Mouse (Mus musculus) bone marrow, adult 2 months (tissue): ENCODE results near the gene 2610301B20Rik.

Experiments
- CTCF ChIP-seq: fragments of 200-500 bp; IDR thresholded peaks from 2 replicates; pipeline ENCODE4 v1.5.1; 2011; ENCODE audit warnings: low read length, control low read depth; ENCODE audit not compliant: control insufficient read depth, insufficient read depth
- POLR2A ChIP-seq: fragments of 200-500 bp; IDR thresholded peaks from 2 replicates; pipeline ENCODE4 v1.6.1; 2011; ENCODE audit warnings: low read depth, mild to moderate bottlenecking, control low read depth, low read length, borderline replicate concordance; ENCODE audit not compliant: control insufficient read depth

DNA sequence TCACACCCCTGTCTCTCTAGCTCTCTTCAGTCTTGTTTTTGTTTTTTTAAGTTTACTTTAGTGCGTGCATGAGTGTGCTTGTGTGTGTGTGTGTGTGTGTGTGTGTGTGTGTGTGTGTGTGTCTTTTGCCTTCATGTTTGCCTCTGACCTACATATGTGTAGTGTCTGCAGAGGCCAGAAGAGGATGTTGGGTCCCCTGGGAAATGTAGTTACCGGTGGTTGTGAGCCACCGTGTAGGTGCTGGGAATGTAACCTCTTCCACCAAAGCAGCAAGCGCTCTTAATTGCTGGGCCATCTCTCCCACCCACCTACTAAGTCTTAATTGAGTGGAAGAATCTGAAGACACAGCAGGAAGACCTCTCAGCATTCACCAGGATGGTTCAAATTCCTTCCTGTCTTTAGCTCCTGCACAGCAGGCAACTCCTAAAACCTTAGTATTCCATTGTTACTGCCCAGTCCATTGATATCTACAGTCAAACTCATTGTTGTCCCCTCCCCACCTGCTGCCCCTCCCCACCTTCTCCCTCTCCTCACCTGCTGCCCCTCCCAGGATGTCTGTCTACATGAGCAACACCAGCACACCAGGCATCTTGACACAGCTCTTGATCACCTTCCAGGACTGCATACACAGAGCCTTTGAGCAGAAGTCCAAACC, 57.9 kb downstream of the 2610301B20Rik start:
- TF ChIP-seq CTCF (no peak), POLR2A (no peak)
